Mouse (Mus musculus): ENCODE measurements around the gene Olfr869.

Gene Olfr869

DNA sequence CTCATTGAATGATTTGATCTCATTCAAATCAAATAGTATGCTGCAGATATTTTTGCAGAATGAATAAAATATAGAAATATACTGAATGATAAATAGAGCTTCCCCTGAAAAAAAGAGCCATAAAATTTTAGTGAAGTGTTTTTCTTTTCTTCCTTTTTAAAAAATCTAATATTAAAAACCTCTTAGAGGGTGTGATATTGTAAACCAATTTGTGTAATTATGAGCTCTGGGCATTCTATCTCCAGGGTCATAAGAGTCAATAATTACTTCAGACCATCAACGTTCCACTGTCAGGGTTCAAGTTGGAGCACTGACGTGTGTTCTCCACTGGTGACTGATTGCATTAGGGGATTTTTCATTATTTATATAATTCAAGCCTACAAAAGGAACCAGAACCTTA is at the start of gene Olfr869:
Gene Olfr869 (plus strand): TSS at position 301 of the 400 bp plus-strand sequence.
- DNase-seq: no peak

- no peak for DNase-seq
Measured at GRCm38 (mm10) chr9:20098326-20098725, 30.5 kb upstream of the Olfr869 start, which contains the start of gene Olfr868. Olfr868 (plus strand) TSS chr9:20098626.

- no peak for DNase-seq
Measured at GRCm38 (mm10) chr9:20149706-20150105, 20.9 kb downstream of the Olfr869 start.

DNA sequence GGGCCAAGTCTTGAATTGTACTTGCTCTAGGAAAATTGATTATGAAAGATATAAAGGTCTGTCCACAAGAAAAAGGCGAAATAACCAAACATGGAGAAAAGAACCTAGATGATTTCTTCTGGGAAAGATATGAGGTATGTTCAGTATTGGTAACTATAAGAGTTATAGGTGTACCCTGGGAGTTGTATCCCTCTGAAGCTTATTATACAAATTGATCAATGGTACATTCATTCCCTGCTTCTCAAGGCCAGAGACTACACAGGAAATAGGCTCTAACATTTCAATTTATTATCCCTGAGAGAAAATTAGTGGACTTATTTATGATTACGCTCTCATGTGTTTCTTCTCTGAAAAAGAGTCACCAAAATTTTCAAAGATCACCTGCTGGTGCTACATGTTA is 45.1 kb downstream of the Olfr869 start, which contains the start of gene Olfr870:
Gene Olfr870 (minus strand): TSS at position 101 of the 400 bp plus-strand sequence.
- DNase-seq: no peak

GRCm38 (mm10) chr9:20179463-20179862 is 50.7 kb downstream of the Olfr869 start:
- DNase-seq: no peak

All from cerebellum, adult 11-12 months (tissue).